Mouse (Mus musculus) ES-Bruce4 (cell line): ENCODE results near the gene Rora.

ENCODE experiments used
- CTCF ChIP-seq: IDR thresholded peaks from one replicate; pipeline ENCODE4 v1.8.1; 2011; ENCODE audit warnings: low read depth, low read length
- EP300 ChIP-seq: IDR thresholded peaks from 2 replicates; pipeline ENCODE4 v1.6.1; 2011; ENCODE audit warnings: low read depth, low read length; ENCODE audit not compliant: insufficient read depth

DNA sequence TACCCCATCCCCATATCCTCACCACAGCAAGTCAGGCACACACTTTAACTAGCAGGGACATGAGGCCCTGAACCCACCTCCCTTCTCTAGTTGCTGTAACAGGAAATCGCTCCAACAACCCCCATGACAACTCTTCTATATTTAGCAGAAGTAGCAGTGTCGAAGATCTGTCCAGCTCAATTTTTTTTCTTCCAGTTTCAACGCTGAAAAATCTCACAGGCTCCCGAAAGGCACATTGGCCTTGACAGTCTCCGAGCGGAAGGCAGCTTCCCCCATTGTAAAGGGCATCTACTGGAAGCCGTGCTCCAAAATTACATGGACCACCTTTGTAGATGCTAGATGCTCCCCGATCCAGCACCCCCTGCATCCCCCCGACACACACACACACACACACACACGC is 583.7 kb downstream of the Rora start:
- TF ChIP-seq EP300 (no peak), CTCF (no peak)
